Mouse (Mus musculus): Measurements from ENCODE around the gene Lin52.

GRCm38 (mm10) chr12:84496795-84497194 lies 45.6 kb downstream of the Lin52 start:
- TF ChIP-seq CTCF (IDR thresholded peaks at IDR 0.05; ENCODE audit: low read depth) (no peak), EP300 (optimal IDR thresholded peaks at IDR 0.05) (no peak)
